Mouse (Mus musculus): ENCODE measurements at regions not wholly inside any gene's neighbourhood (a gene's known extent, or its start where the extent isn't known, plus 50 kb on each side); places are given as distances from the start of the nearest gene placed in this dataset.

DNA sequence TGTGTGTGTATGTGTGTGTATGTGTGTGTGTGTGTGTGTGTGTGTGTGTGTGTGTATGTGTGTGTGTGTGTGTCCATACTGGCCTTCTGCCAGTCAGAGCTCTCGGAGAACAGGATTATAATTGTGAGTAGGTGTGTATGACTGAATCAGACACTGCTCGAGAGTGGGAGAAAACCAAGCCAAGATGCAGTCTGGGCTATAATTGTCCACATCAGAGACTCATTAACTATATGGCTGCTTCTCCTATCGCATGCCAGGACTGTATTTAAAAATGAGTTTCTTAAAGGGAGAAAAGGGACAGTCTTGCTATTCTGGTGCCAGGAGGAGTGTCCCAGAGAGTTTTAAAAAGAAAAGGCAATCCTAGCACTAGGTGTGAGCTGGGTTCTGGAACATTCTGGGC lies 58.7 kb upstream of the Adpgk start:
- no peak for DNase-seq

DNA sequence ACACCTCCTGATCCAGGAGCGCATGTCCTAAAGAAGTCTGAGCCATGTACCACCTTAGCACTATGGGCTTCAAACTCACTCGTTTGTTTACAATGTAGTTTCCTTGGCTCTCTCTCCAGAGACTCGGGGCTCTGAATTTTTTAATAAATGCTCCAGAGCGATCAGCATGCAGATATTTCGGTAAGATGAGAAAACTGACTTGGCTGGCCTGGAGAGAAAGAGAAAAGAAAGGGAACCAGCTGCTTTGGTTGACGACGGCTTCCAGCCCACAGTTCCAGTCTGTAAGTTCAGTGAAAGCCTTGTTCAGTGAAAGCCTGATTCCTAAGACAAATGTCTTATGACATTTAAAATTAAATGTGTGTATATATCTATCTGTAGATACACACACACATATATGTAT lies 59.4 kb upstream of the Adpgk start:
- no peak for DNase-seq

GRCm38 (mm10) chr9:59231186-59231585 lies 60.2 kb upstream of the Adpgk start:
- no peak for DNase-seq

DNA sequence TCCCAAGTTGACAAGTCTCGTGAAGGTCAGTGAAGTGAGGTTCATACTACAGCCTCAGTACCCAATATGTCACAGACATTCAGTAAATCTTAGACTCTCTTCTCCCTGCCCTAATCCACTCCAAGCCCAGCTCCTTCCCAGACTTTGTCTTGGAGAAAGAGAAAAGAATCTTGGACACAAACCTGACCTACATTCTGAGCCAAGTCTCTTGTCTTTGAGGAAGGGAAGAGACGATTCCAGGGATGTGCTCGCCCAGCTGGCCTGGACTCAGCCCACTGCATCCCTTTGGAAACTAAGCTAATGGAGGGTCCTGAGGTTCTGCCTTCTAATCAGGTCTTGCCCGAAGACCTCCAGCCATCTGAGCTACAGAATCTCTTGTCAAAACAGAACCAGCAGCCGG lies 61.2 kb upstream of the Adpgk start:
- peak; percentile 89 for DNase-seq

- DNase-seq, result no peak
Measured at GRCm38 (mm10) chr9:59227948-59228347, 63.4 kb upstream of the Adpgk start.

DNA sequence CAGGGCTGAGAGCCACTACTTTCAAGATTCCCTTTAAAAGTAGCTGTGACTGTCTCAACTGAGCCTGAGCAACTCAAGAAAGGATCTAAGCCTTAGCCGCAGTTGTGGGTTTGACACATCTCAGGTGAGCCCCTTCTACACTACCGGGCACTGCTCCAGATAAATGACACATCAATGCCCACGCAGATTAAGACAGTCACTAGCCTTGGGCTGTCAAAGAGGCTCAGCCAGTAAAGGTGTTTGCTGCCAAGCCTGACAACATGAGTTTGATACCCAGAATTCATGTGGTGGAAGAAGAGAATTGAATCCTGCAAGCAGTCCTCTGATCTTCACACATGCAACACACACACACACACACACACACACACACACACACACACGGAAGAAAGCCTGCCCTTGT lies 65.0 kb upstream of the Adpgk start:
- no peak for DNase-seq

DNA sequence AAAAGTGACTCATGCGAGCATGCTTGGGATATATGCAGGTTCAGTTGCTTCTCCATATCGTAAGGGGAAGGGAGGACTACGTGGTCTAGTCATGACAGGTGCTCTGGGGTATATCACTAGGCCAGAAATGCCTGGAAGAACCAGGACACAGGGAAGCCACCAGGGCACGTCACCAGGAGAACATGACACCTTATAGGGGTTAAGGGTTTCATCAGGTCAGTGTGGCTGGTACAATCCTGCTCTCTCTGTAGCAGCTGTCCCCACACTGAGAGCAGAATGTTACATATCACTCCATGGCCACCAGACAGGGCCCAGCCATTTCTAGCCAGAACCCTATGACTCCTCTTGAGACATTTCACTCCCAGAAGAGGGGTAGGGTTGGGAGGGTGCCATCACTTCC lies 72.1 kb upstream of the Adpgk start:
- DNase-seq, result no peak

- DNase-seq, result peak; percentile 56
Measured at GRCm38 (mm10) chr9:59202654-59203514, 88.5 kb upstream of the Adpgk start.

- DNase-seq, result no peak
Measured at GRCm38 (mm10) chr9:59199495-59200196, 91.7 kb upstream of the Adpgk start.

DNA sequence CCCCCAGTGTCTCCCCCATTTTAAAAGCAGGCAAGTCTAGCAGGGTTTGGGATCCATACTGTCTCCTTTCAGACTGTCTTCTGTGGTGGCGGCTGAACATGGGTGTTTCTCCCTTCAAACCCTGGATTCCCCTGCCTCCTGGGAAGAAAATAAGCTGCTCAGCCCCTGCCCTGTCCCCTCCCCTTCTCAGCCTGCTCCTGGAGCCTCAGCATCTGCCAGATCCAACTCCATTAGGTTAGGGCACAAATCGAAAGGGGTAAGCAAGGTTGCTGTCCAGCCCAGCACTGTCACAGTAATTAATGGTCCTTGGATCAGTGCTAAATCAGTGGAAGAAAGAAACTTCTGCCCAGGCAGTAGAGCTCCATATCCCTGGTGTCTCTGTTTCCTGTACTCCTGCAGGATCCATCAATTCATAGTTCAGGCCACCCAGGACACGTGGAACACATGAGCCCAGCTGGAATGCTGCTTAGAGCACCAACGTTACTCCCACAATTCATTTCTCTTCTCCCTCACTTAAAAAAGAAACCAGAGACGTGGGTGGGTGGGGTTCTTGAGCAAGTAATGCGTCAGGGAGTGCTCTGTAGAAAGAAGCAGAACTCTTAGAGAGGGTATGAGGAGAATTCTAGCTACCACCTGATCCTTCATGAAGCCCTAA lies 93.0 kb upstream of the Adpgk start:
- peak; percentile 70 for DNase-seq

DNA sequence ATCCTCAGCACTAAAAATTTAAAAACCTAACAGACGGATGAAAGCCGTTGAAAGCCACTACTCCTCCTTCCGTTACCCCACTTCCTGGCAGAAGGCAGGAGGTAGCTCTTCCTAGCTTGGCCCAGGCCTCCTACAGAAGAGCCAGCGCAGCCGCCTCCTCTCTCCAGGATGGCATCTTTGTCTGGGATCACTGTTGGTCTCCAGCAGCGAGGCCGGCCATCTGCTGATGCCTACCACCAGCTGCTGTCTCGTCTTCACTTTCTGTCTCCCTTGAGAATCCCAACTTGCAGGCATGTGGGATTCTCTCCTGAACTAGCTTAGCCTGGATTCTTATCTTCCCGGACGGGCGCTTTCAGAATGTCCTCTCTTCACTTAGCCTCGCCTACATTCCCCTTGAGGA lies 93.9 kb upstream of the Adpgk start:
- DNase-seq, result peak; percentile 72

DNA sequence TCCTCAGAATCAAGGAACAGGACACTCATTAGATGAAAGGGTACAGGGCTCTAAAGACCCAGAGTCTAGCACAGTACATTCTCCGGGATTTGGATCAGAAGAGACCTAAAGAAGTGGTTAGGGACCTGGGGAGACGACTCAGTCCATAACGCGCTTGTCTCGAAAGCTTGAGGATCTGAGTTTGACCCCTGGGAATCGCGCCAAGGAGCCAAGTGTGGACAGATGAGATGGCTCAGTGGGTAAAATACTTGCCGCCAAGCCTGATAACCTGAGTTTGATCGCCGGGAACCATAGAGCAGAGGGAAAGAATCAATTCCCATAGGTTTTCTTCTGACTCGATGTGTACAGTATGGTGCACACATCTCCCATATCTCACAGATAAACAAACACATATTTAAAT lies 97.4 kb upstream of the Adpgk start:
- no peak for DNase-seq

DNA sequence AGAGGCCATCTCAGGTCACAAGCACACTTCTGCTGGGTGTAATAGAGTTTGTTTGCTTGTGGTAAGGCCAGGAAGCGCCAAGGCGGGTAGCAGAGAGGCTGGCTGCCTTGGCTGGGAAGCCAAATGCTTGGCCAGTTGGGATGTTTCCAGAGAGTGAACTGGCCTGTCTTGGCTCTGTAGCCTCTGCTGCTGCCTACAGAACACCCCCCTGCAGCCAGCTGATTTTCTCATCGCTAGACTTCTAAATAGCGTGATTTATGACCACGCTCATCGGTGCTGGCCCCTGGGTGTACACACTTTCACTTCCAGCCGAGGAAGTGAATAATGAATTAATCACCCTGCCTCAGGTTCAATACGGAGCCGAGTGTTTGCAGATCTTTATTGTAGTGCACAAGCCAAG lies 102.2 kb upstream of the Adpgk start:
- peak; percentile 97 for DNase-seq

DNA sequence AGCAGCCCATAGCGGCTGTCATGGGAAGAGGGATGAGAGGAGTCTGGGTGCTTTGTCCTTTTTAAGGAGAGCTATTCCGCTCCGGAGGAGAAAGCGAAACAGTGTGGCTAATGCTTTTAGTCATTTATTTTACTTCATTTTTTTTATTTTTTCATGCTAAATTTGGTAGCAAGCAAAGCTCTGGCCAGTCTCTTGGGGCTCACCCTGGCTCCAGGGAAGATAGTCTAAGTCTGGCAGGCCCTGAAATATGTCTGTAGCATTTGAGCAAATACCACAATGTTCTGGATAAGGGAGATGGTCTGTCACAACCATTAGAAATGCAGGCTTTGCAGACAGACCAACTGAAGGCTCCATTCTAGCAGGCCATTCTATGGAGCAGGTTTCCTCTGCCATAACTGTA lies 102.9 kb upstream of the Adpgk start:
- DNase-seq, result peak; percentile 90

DNA sequence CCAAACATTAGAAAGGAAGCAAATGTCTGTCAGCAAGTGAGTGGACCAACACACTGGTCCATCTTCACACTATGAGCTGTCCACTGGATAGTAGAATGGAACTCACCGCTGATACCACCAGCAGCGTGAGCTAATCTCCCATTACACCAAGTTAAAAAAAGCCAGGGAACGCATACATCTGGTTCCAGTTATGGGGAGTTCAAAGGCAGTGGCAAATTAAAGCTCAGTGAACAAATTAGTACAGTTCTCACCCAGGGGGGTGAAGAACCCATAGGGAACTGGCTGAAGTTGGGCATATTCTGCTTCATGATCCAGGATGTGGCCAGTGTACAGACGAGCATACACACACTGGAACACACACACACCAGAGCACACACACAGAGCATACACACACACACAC lies 105.0 kb upstream of the Adpgk start:
- DNase-seq, result peak; percentile 30

DNA sequence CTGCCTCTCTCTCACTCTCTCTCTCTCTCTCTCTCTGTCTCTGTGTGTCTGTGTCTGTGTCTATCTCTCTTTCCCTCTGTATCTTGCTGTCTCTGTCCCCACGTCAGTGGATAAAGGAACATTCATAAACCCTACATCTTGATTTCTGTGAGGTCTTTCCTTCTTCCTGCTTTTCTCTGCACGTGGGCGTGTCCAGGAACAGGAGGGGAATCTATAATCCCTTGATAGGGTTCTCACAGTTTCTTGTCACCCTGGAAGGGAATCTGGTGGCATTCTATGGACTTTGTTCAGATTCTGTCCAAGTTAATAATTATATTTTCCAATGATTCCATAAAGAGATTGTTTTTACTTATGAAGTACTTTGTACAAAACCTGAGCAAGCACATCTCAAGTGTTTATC lies 107.3 kb upstream of the Adpgk start:
- no peak for DNase-seq

DNA sequence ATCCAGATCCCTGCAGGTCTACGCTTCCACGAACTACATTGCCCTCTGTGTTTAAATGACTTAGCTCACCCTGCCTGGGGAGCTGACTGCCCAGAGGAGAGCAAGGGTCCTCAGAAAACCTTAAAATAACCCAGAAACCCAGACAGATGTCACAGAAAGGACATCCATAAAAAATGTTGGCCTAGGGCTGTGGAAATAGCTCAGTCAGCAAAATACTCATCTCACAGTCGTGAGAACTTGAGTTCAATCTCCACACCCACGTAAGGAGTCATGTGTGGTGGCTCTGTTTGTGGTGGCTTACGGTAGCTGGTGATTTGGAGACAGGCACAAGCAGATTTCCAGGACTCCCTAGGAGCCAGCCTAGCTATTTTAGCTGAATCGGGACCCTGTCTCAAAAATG lies 108.5 kb upstream of the Adpgk start:
- no peak for DNase-seq

- peak; percentile 70 for DNase-seq
Measured at GRCm38 (mm10) chr9:59182490-59182889, 108.9 kb upstream of the Adpgk start.

GRCm38 (mm10) chr9:59171576-59171975 lies 119.8 kb upstream of the Adpgk start:
- DNase-seq, result peak; percentile 48

GRCm38 (mm10) chr9:59163390-59163976 lies 127.2 kb upstream of the Neo1 start:
- DNase-seq, result no peak

DNA sequence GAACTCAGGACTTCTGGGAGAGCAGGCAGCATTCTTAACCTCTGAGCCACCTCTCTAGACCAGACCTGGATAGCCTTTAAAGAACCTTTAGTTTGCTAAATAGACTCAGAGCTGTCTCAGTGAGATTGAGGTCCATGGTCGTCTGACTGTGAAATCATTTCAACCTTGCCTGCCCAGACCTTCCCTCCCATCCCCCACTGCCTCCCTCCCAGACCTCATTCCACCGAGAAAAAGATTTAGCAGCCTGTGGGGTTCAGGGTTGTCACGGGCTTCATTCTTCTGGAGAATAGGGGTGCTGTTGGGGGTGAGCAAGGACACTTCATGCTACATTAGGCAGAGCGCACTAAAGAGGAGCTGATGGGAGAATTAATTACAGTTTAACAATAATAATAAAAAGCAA lies 126.7 kb upstream of the Neo1 start:
- no peak for DNase-seq

GRCm38 (mm10) chr9:59157663-59158062 lies 121.4 kb upstream of the Neo1 start:
- DNase-seq, result no peak

- DNase-seq, result no peak
Measured at GRCm38 (mm10) chr9:59153945-59154344, 117.7 kb upstream of the Neo1 start.

- DNase-seq, result no peak
Measured at GRCm38 (mm10) chr9:59153126-59153525, 116.9 kb upstream of the Neo1 start.

All from heart, adult 11 months (tissue).